In the genomic region with DNA sequence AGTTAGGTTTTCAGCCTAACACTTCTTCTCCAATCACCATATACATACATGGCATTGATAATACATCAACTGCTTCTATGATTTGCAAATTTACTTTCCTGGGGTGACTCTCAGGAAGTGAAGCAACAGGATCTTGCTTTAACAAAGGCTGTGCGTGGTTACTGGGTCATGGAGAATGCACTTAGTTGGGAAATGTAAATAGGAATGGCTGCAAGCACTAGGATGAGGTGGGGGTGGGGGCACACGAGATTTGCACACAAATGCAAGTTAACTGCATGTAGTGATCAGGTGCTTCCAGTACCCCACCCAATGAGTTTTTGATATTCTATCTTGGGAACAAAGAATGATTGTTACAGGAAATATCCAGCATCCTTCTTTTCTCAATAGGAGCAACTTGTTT, we compare ENCODE assay signal across 20 mouse cellular contexts. TPM values are rescaled to one million over a fixed set of nuclear protein-coding genes. Genes with fewer than 3 reads are reported as not detected.
"Had no signal": no experiment of that assay in that cellular context is flagged by ENCODE, and none has a peak within 500 bp of the region (broad histone marks: within the 10 kb centered on the region; RNA-seq: fewer than 3 reads in every experiment).

No protein-coding gene starts in this region.

- H3K4me3 ChIP-seq: megakaryocyte, embryonic 14.5 days; midbrain, embryonic 13.5 days; myocyte; neural tube, embryonic 13.5 days; neural tube, embryonic 15.5 days had no signal

- H3K27ac ChIP-seq: liver, embryonic 14.5 days; macrophage; midbrain, embryonic 13.5 days; neural tube, embryonic 13.5 days; neural tube, embryonic 15.5 days had no signal

- H3K27me3 ChIP-seq: megakaryocyte, embryonic 14.5 days; midbrain, embryonic 13.5 days; neural tube, embryonic 13.5 days; neural tube, embryonic 15.5 days had no signal

- H3K36me3 ChIP-seq: midbrain, embryonic 13.5 days; neural tube, embryonic 13.5 days; neural tube, embryonic 15.5 days had no signal

- H3K4me1 ChIP-seq: megakaryocyte, embryonic 14.5 days; midbrain, embryonic 13.5 days; neural tube, embryonic 13.5 days; neural tube, embryonic 15.5 days had no signal

- DNase-seq: lung, adult 18-20 months; lung, embryonic 14.5 days; lung, postnatal 14 days; lung, postnatal 36 days; retina, postnatal 1 day; right cerebral cortex, adult 18-20 months; right cerebral cortex, postnatal 25 days; right cerebral cortex, postnatal 4 days; spleen, adult 18-20 months; thymus, adult 18-20 months; thymus, postnatal 25 days; thymus, postnatal 4 days had no signal

- H3K9ac ChIP-seq: liver, embryonic 14.5 days; lung, embryonic 14.5 days; midbrain, embryonic 13.5 days; neural tube, embryonic 13.5 days; neural tube, embryonic 15.5 days had no signal

- H3K9me3 ChIP-seq: megakaryocyte, embryonic 14.5 days; midbrain, embryonic 13.5 days; neural tube, embryonic 13.5 days; neural tube, embryonic 15.5 days had no signal

RNA-seq across cellular contexts. Expression of a gene that starts 30.1 kb away (rescaled TPM):
- total RNA-seq: megakaryocyte progenitor cell, adult 5-6 weeks had no signal
- polyA plus RNA-seq: macrophage; myocyte; neural tube, embryonic 13.5 days had no signal
